Mouse (Mus musculus): ENCODE results near the gene Ripply1.
"Not testable (repeated sequence)": the region's sequence is repeated elsewhere in the genome, so short reads cannot be mapped to it uniquely, and the experiment has no call there.

The Ripply1 gene

GRCm38 (mm10) chrX:139780988-139781387 lies 1.2 kb downstream of the Ripply1 start:
- in situ Hi-C loops (cut with MboI, MseI): no loop called here

- in situ Hi-C loops (cut with MboI, MseI): loop anchor here (5.0 kb wide), 2 partner anchors 43 to 58 kb away; no protein-coding TSS in a partner anchor
These were observed 2.8 kb downstream of the Ripply1 start for GRCm38 (mm10) chrX:139779401-139779800.

GRCm38 (mm10) chrX:139778886-139779285 lies 3.3 kb downstream of the Ripply1 start:
- in situ Hi-C loops (cut with MboI, MseI): loop anchor here (5.0 kb wide), 2 partner anchors 43 to 58 kb away; no protein-coding TSS in a partner anchor

GRCm38 (mm10) chrX:139777357-139777756 lies 4.8 kb downstream of the Ripply1 start:
- in situ Hi-C loops (cut with MboI, MseI): loop anchor here (5.0 kb wide), 2 partner anchors 45 to 60 kb away; no protein-coding TSS in a partner anchor

GRCm38 (mm10) chrX:139775084-139775612 lies 7.0 kb downstream of the Ripply1 start:
- in situ Hi-C loops (cut with MboI, MseI): loop anchor here (5.0 kb wide), 2 partner anchors 47 to 62 kb away; no protein-coding TSS in a partner anchor

- in situ Hi-C loops (cut with MboI, MseI): loop anchor here (5.0 kb wide), 2 partner anchors 48 to 63 kb away; no protein-coding TSS in a partner anchor
These were observed 7.7 kb downstream of the Ripply1 start for GRCm38 (mm10) chrX:139774309-139775083.

GRCm38 (mm10) chrX:139769975-139770637 lies 12.0 kb downstream of the Ripply1 start:
- in situ Hi-C loops (cut with MboI, MseI): loop anchor here in 1 of 2 experiments (10.0 kb wide), 1 partner anchor 355 kb away; no protein-coding TSS in a partner anchor

GRCm38 (mm10) chrX:139762546-139762945 lies 19.6 kb downstream of the Ripply1 start:
- in situ Hi-C loops (cut with MboI, MseI): loop anchor here in 1 of 2 experiments (10.0 kb wide), 1 partner anchor 348 kb away; no protein-coding TSS in a partner anchor

GRCm38 (mm10) chrX:139758634-139759033 lies 23.5 kb downstream of the Ripply1 start:
- in situ Hi-C loops (cut with MboI, MseI): not testable (repeated sequence)

- in situ Hi-C loops (cut with MboI, MseI): no loop called here
These were observed 30.3 kb downstream of the Ripply1 start for GRCm38 (mm10) chrX:139751855-139752254.

- in situ Hi-C loops (cut with MboI, MseI): no loop called here
These were observed 45.1 kb downstream of the Ripply1 start for GRCm38 (mm10) chrX:139737066-139737465.

- in situ Hi-C loops (cut with MboI, MseI): no loop called here
These were observed 51.6 kb downstream of the Ripply1 start for GRCm38 (mm10) chrX:139730541-139730940.
